Mouse (Mus musculus): ENCODE data around the gene Itfg1. TPM values are rescaled to one million over a fixed set of nuclear protein-coding genes. Genes with fewer than 3 reads are reported as not detected.
"Not testable (repeated sequence)": the region's sequence is repeated elsewhere in the genome, so short reads cannot be mapped to it uniquely, and the experiment has no call there.

Itfg1 gene
- polyA plus RNA-seq (2015; fragmentation: Nextera tagmentation; extraction: Ambion mirVana): 155 and 157 TPM in 2 replicates

GRCm38 (mm10) chr8:85840657-85841488 is at the start of gene Itfg1, which contains the start of gene Phkb:
TSS of gene Itfg1 (minus strand) at chr8:85840921.
TSS of gene Phkb (plus strand) at chr8:85840959.
- H3K27me3 ChIP-seq: no peaks in the 10 kb centered on the region
- H3K4me2 ChIP-seq (replicated peaks): peak within 1 kb of the TSS; percentile 89
- H3K9ac ChIP-seq (replicated peaks): peak within 1 kb of the TSS; percentile 94
- H3K9me3 ChIP-seq: no peaks in the 10 kb centered on the region
- WGBS: under 1% methylated on average over 53 of the region's 54 CpGs
- peaks cover 18% of the 10 kb centered on the region for H3K4me1 ChIP-seq (replicated peaks)
- H3K36me3 ChIP-seq: peaks cover 11% of the 10 kb centered on the region
- H3K27ac ChIP-seq: peak within 1 kb of the TSS; percentile 98
- H3K4me3 ChIP-seq (replicated peaks): peak within 1 kb of the TSS; percentile 93
- peak; percentile 98 for ATAC-seq

- Histone ChIP-seq H3K4me3 (replicated peaks) (no peak overlapping the region), H3K9ac (replicated peaks) (no peak overlapping the region), H3K27ac (no peak overlapping the region), H3K27me3 (no peaks in the 10 kb centered on the region), H3K36me3 (peaks cover 17% of the 10 kb centered on the region; the same call in 1 of the 2 replicates), H3K4me2 (replicated peaks) (no peak overlapping the region), H3K4me1 (replicated peaks) (no peaks in the 10 kb centered on the region), H3K9me3 (no peaks in the 10 kb centered on the region)
- no peak for ATAC-seq
- WGBS: 93% methylated on average over 3 of the region's 3 CpGs
These were observed 44.1 kb upstream of the Itfg1 start for GRCm38 (mm10) chr8:85884811-85885210.

- Histone ChIP-seq H3K27me3 (no peaks in the 10 kb centered on the region), H3K36me3 (peaks cover 14% of the 10 kb centered on the region; the same call in 1 of the 2 replicates)
- 81% methylated on average over 7 of the region's 7 CpGs for WGBS
These were observed 38.9 kb upstream of the Itfg1 start for GRCm38 (mm10) chr8:85879624-85880023.

GRCm38 (mm10) chr8:85877976-85878375 is 37.3 kb upstream of the Itfg1 start:
- no peak overlapping the region for H3K9ac ChIP-seq (replicated peaks)
- H3K36me3 ChIP-seq: peaks cover 9% of the 10 kb centered on the region; the same call in 1 of the 2 replicates
- H3K27me3 ChIP-seq: no peaks in the 10 kb centered on the region
- no peak overlapping the region for H3K4me3 ChIP-seq (replicated peaks)
- no peak overlapping the region for H3K4me2 ChIP-seq (replicated peaks)
- ATAC-seq: no peak
- no peaks in the 10 kb centered on the region for H3K9me3 ChIP-seq
- no peak overlapping the region for H3K27ac ChIP-seq
- WGBS: 95% methylated on average over 8 of the region's 8 CpGs
- no peaks in the 10 kb centered on the region for H3K4me1 ChIP-seq (replicated peaks)

More at GRCm38 (mm10) chr8:85879624-85880023, 38.9 kb upstream of the Itfg1 start:
- Histone ChIP-seq H3K4me1 (replicated peaks) (no peaks in the 10 kb centered on the region), H3K4me2 (replicated peaks) (no peak overlapping the region), H3K9me3 (no peaks in the 10 kb centered on the region), H3K9ac (replicated peaks) (no peak overlapping the region), H3K27ac (no peak overlapping the region), H3K4me3 (replicated peaks) (no peak overlapping the region)
- ATAC-seq: peak; percentile 58; the same call in 1 of the 2 replicates

GRCm38 (mm10) chr8:85871660-85872059 is 30.9 kb upstream of the Itfg1 start:
- no peak overlapping the region for H3K4me3 ChIP-seq (replicated peaks)
- no peak overlapping the region for H3K27ac ChIP-seq
- H3K36me3 ChIP-seq: no peaks in the 10 kb centered on the region
- no peaks in the 10 kb centered on the region for H3K9me3 ChIP-seq
- ATAC-seq: no peak
- 81% methylated on average over 2 of the region's 2 CpGs for WGBS
- no peak overlapping the region for H3K4me2 ChIP-seq (replicated peaks)
- no peaks in the 10 kb centered on the region for H3K4me1 ChIP-seq (replicated peaks)
- no peak overlapping the region for H3K9ac ChIP-seq (replicated peaks)
- no peaks in the 10 kb centered on the region for H3K27me3 ChIP-seq

GRCm38 (mm10) chr8:85862381-85862780 is 21.7 kb upstream of the Itfg1 start:
- ATAC-seq: no peak
- H3K4me2 ChIP-seq (replicated peaks): no peak overlapping the region
- no peaks in the 10 kb centered on the region for H3K27me3 ChIP-seq
- no peaks in the 10 kb centered on the region for H3K9me3 ChIP-seq
- no peak overlapping the region for H3K27ac ChIP-seq
- no peak overlapping the region for H3K4me3 ChIP-seq (replicated peaks)
- no peaks in the 10 kb centered on the region for H3K36me3 ChIP-seq
- 91% methylated on average over 1 of the region's 1 CpGs for WGBS
- no peak overlapping the region for H3K9ac ChIP-seq (replicated peaks)
- H3K4me1 ChIP-seq (replicated peaks): no peaks in the 10 kb centered on the region

GRCm38 (mm10) chr8:85860612-85861011 is 19.9 kb upstream of the Itfg1 start:
- no peak for ATAC-seq
- Histone ChIP-seq H3K27me3 (no peaks in the 10 kb centered on the region), H3K4me1 (replicated peaks) (no peaks in the 10 kb centered on the region), H3K9me3 (no peaks in the 10 kb centered on the region), H3K4me2 (replicated peaks) (no peak overlapping the region), H3K4me3 (replicated peaks) (no peak overlapping the region), H3K9ac (replicated peaks) (no peak overlapping the region), H3K27ac (no peak overlapping the region), H3K36me3 (no peaks in the 10 kb centered on the region)
- 91% methylated on average over 5 of the region's 5 CpGs for WGBS

GRCm38 (mm10) chr8:85857227-85857896 is 16.6 kb upstream of the Itfg1 start:
- H3K4me2 ChIP-seq (replicated peaks); ATAC-seq; H3K9me3 ChIP-seq; H3K27me3 ChIP-seq; H3K27ac ChIP-seq; H3K4me1 ChIP-seq (replicated peaks); H3K36me3 ChIP-seq; H3K4me3 ChIP-seq (replicated peaks); H3K9ac ChIP-seq (replicated peaks): not testable (repeated sequence)
- WGBS: 48% methylated on average over 11 of the region's 11 CpGs

GRCm38 (mm10) chr8:85854220-85855123 is 13.8 kb upstream of the Itfg1 start:
- 89% methylated on average over 19 of the region's 19 CpGs for WGBS
- Histone ChIP-seq H3K36me3 (peaks cover 8% of the 10 kb centered on the region), H3K27ac (no peak overlapping the region), H3K4me2 (replicated peaks) (no peak overlapping the region), H3K27me3 (no peaks in the 10 kb centered on the region), H3K9me3 (no peaks in the 10 kb centered on the region), H3K4me3 (replicated peaks) (no peak overlapping the region), H3K9ac (replicated peaks) (no peak overlapping the region), H3K4me1 (replicated peaks) (no peaks in the 10 kb centered on the region)
- ATAC-seq: no peak

- H3K4me1 ChIP-seq (replicated peaks): peaks cover 7% of the 10 kb centered on the region
- no peaks in the 10 kb centered on the region for H3K9me3 ChIP-seq
- ATAC-seq: no peak
- no peak overlapping the region for H3K4me2 ChIP-seq (replicated peaks)
- no peaks in the 10 kb centered on the region for H3K36me3 ChIP-seq
- no peak overlapping the region for H3K4me3 ChIP-seq (replicated peaks)
- H3K9ac ChIP-seq (replicated peaks): no peak overlapping the region
- no peak overlapping the region for H3K27ac ChIP-seq
- H3K27me3 ChIP-seq: no peaks in the 10 kb centered on the region
These were observed 5.2 kb upstream of the Itfg1 start for GRCm38 (mm10) chr8:85845887-85846286.

GRCm38 (mm10) chr8:85841489-85841795 is 721 bp upstream of the Itfg1 start:
- 26% methylated on average over 4 of the region's 4 CpGs for WGBS

More at GRCm38 (mm10) chr8:85841489-85841795, 721 bp upstream of the Itfg1 start:
- Histone ChIP-seq H3K4me2 (replicated peaks) (peak overlapping the region; percentile 89), H3K4me3 (replicated peaks) (peak overlapping the region; percentile 93), H3K36me3 (peaks cover 11% of the 10 kb centered on the region), H3K9me3 (no peaks in the 10 kb centered on the region), H3K27me3 (no peaks in the 10 kb centered on the region), H3K9ac (replicated peaks) (peak overlapping the region; percentile 94), H3K4me1 (replicated peaks) (peaks cover 18% of the 10 kb centered on the region), H3K27ac (peak overlapping the region; percentile 98; the same call in 1 of the 2 replicates)
- ATAC-seq: no peak
